Mouse (Mus musculus) left cerebral cortex, adult 2 months (tissue): ENCODE results near the gene Pagr1b. TPM values are rescaled to one million over a fixed set of nuclear protein-coding genes. Genes with fewer than 3 reads are reported as not detected.

ENCODE experiments used
- DNase-seq, 2 experiments: peaks; one replicate each; pipeline ENCODE4 v3.0.0; 2021 to 2022; ENCODE audit warnings: low spot score in 2 of 2, mixed read lengths in 1 of 2; ENCODE audit errors: extremely low spot score in 1 of 2
- H3K27ac ChIP-seq: fragments of 200-600 bp; 2 replicates; pipeline ENCODE4 v1.8.1; 2022
- H3K4me3 ChIP-seq: fragments of 200-600 bp; 2 replicates; pipeline ENCODE4 v1.8.1; 2022
- CTCF ChIP-seq: fragments of 200-600 bp; IDR thresholded peaks from 2 replicates; pipeline ENCODE4 v1.8.1; 2022; ENCODE audit warnings: antibody characterized with exemption, mild to moderate bottlenecking, moderate library complexity
- intact Hi-C: fragments of 180-260 bp; cut with DNase I; formaldehyde crosslinking; loops from one replicate; pipeline ENCODE4 v1.15.1; 2025
- long read RNA-seq, 2 experiments: library from polyadenylated mRNA; stranded (forward); transcript quantifications; one replicate each; pipeline ENCODE4 v2.0.0; 2021; ENCODE audit warnings: borderline mapping rate in 2 of 2
- total RNA-seq, 2 experiments: library from RNA; stranded (reverse); gene quantifications; 2 replicates each; pipeline ENCODE4 v1.2.3; 2021

The Pagr1b gene
- total RNA-seq, result 1 to 10 TPM in 1 of 2 experiments, not detected in 1; 1.2 TPM
- long read RNA-seq, experiment 1, result 0 reads
- long read RNA-seq, experiment 2, result 0 reads

DNA sequence TGATC lies at the start of gene Pagr1b:
Gene Pagr1b, minus strand, starts transcription at position 4 of the 5 bp plus-strand sequence.
- no peak for TF ChIP-seq CTCF
- intact Hi-C loops, result loop anchor here (2.0 kb wide), 1 partner anchor 39 kb away; the partner anchor contains the start of gene Cdiptos
- Histone ChIP-seq H3K4me3 (peak within 1 kb of the TSS; percentile 69), H3K27ac (peak within 1 kb of the TSS; percentile 95)
- no peak for DNase-seq

DNA sequence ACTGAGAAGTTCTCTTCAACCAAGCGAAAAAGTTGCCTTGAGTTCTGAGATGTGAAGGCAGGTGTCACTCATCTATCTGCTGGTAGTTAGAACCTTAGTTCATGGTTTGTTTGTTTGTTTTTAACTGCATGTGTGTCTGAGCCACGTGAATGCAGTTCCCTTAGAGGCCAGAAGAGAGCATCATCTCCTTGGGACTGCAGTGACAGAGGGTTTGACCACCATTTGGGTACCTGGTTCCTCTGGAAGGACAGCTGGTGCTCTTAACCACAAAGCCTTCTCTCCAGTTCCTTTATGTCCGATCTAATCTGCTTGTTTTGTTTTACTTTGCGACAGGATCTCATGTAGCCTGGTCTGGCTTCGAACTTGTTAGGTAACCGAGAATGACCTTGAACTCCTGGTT lies 49.3 kb upstream of the Pagr1b start:
- no peak; the same call in 1 of the 2 replicates for TF ChIP-seq CTCF
- intact Hi-C loops, result loop anchor here (5.0 kb wide), 1 partner anchor 107 kb away; no protein-coding TSS in a partner anchor

DNA sequence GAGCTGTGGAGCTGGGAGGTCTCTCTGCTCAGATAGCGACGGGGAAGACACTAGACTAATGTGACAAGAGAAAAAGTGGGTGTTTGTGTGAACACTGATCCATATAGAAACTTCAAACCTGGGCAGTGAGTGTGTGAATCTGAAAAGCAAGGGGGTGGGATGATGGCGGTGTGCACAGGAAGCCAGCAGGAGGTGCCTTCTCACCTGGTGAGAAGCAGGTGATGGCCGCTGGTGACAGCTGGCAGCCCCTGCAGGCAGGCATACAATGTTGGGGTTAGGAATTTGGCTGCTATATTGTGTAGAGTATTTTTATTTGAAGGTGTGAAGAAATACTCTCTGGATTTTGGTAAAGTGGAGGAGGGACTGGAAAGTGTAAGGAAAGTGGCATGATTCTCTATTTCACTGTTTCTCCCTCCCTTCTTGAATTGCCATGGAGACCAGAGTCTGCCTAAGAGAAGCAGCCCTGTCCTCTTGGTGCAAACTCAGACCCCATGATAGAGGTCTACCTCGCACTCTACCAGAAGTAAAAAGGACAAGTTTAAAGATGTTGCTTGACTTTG lies 38.8 kb upstream of the Pagr1b start:
- DNase-seq, result peak in 1 of 2 experiments; percentile 17
- no peak overlapping the region for H3K4me3 ChIP-seq
- no peak; the same call in 1 of the 2 replicates for TF ChIP-seq CTCF
- H3K27ac ChIP-seq, result no peak overlapping the region
- intact Hi-C loops, result loop anchor here (5.0 kb wide), 1 partner anchor 37 kb away; the partner anchor contains the start of gene AI467606

More for the DNA sequence above, 49.3 kb upstream of the Pagr1b start:
- no peak overlapping the region for H3K4me3 ChIP-seq
- no peak overlapping the region for H3K27ac ChIP-seq
- DNase-seq, result no peak

DNA sequence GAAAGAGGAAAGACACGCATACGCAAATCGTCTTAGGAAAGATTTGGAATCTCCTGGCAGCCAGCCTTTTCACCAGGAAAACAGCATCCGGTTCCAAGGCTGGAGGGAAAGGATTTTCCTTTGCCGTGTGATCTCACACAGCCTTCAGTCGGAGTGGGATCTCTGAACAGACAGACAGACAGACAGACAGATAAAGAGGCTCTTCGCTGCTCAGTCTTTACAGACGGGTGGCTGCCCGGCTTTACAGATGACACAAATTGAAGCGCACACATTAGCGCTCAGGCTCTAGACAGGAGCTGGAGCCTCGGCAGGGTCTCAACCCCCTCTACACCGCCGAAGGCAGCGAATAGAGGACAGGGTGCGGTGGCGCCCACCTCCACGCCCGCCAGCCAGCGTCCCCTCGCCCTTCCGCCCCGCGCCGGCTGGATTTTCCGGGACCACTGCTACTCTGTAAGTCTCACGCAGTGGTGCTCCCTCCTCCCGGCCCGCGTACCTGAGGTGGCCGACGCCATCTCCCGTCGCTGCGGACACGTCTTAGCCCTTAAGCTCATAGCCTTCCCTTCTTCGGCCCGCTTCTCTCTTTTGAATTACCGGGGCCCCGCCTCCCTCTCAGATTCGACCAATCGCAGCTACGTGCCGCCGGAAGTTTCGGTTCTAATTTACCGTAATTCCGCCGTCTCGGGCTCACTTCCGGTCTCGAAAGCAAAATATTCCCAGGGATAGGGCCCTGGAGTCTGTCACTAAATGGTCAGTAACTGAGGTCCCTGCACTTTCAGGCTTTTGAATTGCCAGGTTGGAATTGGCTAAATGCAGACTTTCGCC lies 25.8 kb upstream of the Pagr1b start, which contains the start of gene Kif22:
Gene Kif22, minus strand, starts transcription at position 621 of the 822 bp plus-strand sequence.
- intact Hi-C loops, result no loop called here
- peak within 1 kb of the TSS; percentile 58 for H3K27ac ChIP-seq
- DNase-seq, result peak; percentile 86 to 88
- TF ChIP-seq CTCF, result no peak
- H3K4me3 ChIP-seq, result peak within 1 kb of the TSS; percentile 68

DNA sequence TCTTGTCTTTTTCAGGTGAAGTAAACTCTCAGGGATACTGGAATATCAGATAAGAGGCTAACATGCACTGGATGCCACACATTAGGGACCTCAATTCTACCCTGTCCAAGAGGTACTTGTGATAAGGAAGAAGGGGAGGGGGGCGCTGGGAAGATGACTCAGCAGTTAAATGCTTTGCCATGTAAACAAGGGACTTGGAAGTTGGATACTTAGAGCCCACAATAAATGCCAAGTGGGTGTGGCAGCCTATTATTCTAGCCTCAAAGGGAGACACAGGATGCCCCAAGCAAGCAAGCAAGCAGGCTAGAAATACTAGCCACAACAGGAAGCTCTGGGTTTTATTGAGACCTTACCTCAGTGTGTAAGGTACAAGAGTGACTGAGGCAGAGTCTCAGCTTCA lies 15.0 kb upstream of the Pagr1b start:
- no peak overlapping the region for H3K27ac ChIP-seq
- no peak overlapping the region for H3K4me3 ChIP-seq
- intact Hi-C loops, result no loop called here
- TF ChIP-seq CTCF, result no peak
- no peak for DNase-seq

DNA sequence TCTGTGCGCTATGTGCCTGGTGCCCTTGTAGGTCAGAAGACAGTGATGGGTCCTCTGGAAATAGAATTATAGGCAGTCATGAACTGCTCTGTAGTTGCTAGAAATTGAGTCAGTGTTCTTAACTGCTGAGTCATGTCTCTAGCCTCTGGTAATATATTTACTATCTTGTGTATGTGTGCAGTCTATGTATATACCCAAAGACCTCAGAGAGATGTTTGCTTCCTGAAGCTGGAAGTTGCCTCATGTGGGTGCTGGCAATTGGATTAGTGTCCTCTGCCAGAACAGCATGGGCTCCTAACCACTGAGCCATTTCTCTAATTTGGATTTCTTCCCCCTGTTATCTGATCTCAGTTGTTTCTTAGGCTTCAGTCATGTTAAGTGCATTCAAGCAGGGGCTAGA lies 13.9 kb upstream of the Pagr1b start:
- Histone ChIP-seq H3K4me3 (no peak overlapping the region), H3K27ac (no peak overlapping the region)
- TF ChIP-seq CTCF, result no peak
- no peak for DNase-seq
- intact Hi-C loops, result no loop called here

DNA sequence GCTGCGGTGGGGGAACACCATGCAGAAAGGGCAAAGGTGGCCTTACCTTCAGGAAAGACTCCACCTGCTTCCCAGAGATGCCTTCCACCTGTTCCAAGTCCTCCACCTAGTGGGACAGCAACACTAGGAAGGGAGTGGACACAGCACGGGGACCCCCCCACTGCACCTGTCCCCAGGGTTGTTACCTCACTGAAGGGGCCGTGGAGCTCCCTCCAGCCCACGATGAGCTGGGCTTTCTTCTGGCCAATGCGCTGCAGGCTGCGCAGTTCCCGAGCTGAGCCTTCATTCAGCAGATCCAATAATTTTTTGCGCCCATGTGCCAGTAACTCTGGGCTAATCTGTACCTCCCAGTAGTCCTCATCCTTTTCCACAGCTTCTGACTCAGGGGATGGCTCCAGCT lies 11.6 kb upstream of the Pagr1b start:
- Histone ChIP-seq H3K27ac (peak overlapping the region; percentile 94), H3K4me3 (peak overlapping the region; percentile 48)
- intact Hi-C loops, result loop anchor here (1.0 to 5.0 kb wide), 6 partner anchors 52 to 229 kb away; partner anchors contain the start of genes Cdiptos, Mylpf, Sez6l2 and Taok2
- TF ChIP-seq CTCF, result no peak
- DNase-seq, result no peak

DNA sequence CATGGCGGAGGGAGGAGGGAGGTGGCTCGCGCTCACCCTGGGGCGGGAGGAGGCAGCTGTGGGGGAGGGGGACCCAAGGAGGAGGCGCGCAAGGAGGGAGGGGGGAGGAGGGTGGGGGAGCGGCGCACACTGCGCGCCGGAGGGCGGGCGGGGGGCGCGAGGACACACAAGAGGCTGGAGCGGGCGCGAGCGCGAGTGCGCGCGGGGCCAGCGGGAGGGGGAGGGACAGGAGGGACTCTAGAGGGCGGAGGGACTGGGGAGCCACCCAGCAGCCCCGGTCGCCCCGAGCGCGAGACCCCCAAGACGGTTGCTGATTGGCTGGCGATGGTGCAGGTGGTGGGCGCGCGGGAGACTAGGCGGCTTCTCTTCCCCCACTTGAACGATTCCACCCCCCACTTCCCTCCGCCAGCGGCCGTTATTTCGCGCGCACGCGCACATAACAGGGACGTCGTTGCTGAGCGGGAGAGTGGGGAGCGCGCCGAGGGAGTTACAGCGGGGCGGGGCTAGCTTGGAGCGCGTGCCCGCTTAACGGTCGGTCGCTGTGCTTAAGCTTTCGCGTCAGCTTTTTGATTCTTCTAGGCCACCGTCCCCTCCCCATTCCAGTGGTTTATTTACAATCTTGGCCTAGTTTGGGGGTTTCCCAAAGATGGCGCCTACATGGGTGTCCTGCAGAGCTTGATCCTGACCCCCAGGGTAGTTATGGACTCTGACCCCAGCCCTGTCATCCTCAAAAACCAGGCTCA lies 10.9 kb upstream of the Pagr1b start, which contains the start of gene Maz:
Gene Maz, minus strand, starts transcription at position 54 of the 743 bp plus-strand sequence.
- TF ChIP-seq CTCF, result no peak
- intact Hi-C loops, result loop anchor here (1.0 to 5.0 kb wide), 6 partner anchors 51 to 228 kb away; partner anchors contain the start of genes Cdiptos, Mylpf, Sez6l2 and Taok2
- peak; percentile 99 for DNase-seq

DNA sequence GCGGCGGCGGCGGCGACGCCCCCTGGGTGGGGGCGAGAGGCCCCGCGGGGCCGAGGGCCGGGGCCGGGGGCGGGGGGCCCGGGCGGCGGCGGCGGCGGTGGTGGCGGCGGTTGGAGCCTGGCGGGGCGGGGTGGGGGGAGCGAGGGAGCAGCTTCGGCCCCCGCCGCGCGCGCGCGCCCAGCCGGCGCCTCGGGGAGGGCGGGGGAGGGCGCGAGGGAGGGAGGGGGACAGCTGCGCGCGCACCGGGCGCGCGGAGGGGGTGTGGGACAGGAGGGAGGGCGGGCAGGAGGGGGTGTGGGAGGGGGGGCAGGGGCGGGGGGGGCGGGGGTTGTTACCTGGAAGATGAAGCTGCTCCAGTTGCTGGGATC lies 10.3 kb upstream of the Pagr1b start:
- intact Hi-C loops, result loop anchor here (2.0 to 5.0 kb wide), 2 partner anchors 76 to 144 kb away; partner anchors contain the start of genes Sez6l2 and Taok2
- peak; percentile 61 to 73 for DNase-seq
- peak overlapping the region; percentile 48 for H3K4me3 ChIP-seq
- TF ChIP-seq CTCF, result no peak
- peak overlapping the region; percentile 94 for H3K27ac ChIP-seq

More for the DNA sequence above, 10.9 kb upstream of the Pagr1b start, which contains the start of gene Maz:
- Histone ChIP-seq H3K27ac (peak within 1 kb of the TSS; percentile 97), H3K4me3 (peak within 1 kb of the TSS; percentile 56)

DNA sequence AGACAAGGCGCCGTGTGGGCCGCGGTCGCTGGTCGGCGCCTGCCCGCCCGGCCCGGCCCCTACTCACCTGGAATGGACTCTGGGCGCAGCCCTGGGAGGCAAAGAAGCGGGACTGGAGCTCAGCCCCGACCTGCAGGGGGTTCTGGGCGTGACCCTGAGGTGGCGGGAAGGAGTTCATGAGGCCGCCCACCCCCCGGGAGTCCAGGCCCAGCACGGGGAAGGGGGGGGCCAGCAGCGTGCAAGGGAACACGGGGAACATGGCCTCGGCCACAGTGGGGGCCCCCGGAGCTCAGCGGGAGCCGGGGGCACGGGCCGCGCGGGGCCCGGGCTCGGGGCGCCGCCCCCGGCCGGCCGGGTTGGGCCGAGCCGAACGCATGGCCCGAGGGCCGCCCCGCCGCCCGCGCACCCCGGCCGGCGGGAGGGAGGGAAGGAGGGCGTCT lies 9.9 kb upstream of the Pagr1b start:
- DNase-seq, result peak; percentile 62 to 69
- H3K4me3 ChIP-seq, result peak overlapping the region; percentile 56

DNA sequence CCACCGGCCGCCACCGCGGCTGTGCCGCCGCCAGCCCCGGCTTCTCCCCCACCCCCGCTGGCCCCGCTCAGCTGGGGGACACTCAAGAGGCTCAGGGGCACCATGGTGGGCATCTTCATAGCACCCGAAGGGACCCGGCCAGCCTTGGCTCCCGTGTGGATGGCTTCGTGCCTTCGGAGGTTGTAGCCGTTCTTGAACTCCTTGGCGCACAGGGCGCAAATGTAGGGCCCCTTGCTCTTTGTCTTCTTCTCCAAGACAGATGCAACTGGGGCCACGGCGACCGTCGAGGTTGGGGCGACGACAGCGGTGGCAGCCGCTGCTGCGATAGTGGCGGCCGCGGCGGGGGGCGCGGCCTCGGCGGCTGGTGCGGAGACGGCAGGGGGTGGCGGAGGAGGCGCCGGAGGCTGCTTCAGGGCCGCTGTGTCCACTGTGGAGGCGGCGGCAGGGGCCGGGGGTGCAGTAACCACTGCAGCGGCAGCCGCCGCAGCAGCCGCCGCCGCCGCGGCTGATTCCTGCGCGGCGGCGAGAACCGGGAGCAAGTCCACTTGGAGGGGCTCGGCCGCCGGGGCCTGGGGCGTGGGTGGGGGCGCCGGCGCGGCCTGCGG lies 9.4 kb upstream of the Pagr1b start:
- DNase-seq, result peak; percentile 47 to 52
- intact Hi-C loops, result loop anchor here (2.0 to 5.0 kb wide), 2 partner anchors 75 to 143 kb away; partner anchors contain the start of genes Sez6l2 and Taok2
- H3K4me3 ChIP-seq, result peak overlapping the region; percentile 56
- peak overlapping the region; percentile 97 for H3K27ac ChIP-seq
- no peak for TF ChIP-seq CTCF

More for the DNA sequence above, 9.9 kb upstream of the Pagr1b start:
- intact Hi-C loops, result loop anchor here (2.0 to 5.0 kb wide), 2 partner anchors 75 to 144 kb away; partner anchors contain the start of genes Sez6l2 and Taok2
- H3K27ac ChIP-seq, result peak overlapping the region; percentile 97
- no peak for TF ChIP-seq CTCF
